Mouse (Mus musculus) mouse embryonic stem cell (cell line): ENCODE measurements around the gene 4930579F01Rik.

Experiments used
- in situ Hi-C, 2 experiments: fragments of 300-500 bp; cut with MboI; formaldehyde crosslinking; loops; 1 replicate in 1 of 2; 3 replicates in 1 of 2; pipeline ENCODE4 v1.14.3; 2019 to 2020; ENCODE audit warnings: low sequenced_read_pairs in 2 of 2, low pct_unique_long_range_greater_than_20kb in 1 of 2, mixed read lengths in 1 of 2; ENCODE audit not compliant: unreplicated experiment in 1 of 2

4930579F01Rik gene

DNA sequence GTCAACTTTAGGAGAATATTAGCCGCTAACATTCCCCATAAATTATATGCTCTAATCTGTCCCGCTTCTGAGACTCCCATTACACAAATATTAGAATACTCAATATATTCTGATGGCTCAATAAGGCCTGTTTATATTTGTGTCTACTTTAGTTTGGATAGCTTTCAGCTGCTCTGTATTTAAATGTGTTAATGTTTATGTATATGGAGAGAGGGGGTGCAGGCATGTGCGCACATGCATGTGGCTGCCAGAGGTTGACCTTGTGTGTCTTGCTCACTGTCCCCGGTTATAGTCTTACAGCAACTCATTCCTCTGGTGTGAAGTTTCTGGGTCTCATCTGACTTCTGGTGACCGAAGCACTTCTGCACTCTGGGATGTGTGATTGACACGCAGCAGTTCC lies 18.1 kb downstream of the 4930579F01Rik start:
- in situ Hi-C loops, result loop anchor here in 1 of 2 experiments (25.0 kb wide), 1 partner anchor 437 kb away; no protein-coding TSS in a partner anchor

DNA sequence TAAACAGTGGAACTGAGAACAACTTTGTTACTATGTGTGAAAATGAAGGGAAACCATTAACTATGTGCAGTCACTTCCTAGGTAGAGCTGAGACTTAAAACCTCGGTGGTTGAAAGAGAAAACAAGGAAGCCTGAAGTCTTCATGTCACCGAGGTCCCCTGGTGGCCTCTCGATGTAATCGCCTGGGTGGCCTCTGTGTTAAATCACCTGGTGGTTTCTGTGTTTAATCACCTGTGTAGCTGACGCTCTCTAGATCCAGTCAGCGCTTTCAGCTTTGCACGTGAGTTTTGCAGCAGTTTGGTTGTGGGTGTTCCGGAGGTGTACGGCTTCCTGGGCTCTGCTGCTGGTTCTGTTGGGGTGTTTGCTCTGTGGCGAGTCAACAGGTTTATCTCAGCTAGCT lies 20.3 kb downstream of the 4930579F01Rik start:
- in situ Hi-C loops, result no loop called here

DNA sequence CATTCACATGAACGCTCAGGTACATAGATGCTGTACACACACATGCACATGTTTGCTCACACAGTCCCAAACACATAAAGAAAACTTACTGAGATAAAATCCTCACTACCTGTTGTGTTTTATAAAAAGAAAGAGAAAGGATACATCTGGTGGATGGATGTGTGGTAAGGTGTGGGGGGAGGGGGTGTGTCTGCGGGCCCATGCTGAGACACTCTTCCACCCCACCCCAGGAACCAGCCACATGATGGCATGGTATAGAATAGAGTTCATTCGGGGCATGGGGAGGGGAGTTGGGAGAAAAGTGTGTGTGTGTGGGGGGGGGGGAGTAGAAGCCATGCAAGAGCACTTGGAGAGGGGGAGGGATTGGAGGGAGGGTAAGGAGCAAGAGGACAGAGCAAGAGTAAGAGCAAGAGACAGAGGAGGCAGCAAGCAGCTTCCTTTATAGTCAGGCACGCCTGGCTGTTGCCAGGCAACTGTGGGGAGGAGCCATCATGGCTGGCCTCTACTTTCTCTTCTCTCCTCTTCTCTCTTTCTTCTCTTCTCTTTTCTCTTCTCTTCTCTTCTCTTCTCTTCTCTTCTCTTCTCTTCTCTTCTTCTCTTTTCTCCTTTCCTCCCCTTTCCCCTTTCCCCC lies 31.0 kb downstream of the 4930579F01Rik start:
- in situ Hi-C loops, result no loop called here

DNA sequence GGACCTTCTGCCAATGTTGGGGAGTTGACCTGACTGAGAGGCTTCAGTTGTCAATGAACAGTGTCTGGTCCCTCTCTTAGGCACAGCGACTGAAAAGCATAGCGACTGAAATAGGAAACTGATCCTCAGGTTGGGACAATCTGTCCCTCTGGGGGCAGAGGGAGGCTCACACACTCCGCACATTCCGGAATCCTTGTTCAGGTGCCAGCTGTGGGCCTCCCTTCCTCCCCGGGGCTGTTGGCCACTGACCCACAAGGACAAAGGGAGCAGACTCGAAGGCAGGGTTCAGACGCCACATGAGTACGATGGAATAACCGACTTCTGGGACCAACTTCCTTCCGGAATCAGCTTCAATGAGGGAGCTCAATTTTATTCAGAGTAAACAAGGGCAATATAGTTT lies 32.0 kb downstream of the 4930579F01Rik start:
- in situ Hi-C loops, result no loop called here

DNA sequence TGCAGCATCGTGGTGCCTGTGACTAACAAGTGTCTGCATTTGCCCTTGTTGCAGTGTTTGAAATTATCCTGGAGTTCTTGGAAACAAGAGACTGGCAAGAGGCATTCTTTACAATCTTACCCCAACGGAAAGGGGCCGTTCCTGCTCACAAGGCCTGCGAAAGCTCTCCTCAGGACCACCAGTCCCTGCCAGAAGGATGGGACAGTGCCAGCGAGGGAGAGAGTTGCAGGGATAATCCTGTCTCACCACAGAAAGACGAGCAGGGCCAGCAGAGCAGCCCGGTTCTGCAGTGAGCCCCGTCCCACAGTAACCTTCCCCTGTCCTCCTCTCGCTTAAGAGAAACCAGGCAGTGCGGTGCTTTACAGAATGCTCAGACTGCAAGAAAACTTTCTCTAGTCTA lies 37.0 kb downstream of the 4930579F01Rik start:
- in situ Hi-C loops, result no loop called here

DNA sequence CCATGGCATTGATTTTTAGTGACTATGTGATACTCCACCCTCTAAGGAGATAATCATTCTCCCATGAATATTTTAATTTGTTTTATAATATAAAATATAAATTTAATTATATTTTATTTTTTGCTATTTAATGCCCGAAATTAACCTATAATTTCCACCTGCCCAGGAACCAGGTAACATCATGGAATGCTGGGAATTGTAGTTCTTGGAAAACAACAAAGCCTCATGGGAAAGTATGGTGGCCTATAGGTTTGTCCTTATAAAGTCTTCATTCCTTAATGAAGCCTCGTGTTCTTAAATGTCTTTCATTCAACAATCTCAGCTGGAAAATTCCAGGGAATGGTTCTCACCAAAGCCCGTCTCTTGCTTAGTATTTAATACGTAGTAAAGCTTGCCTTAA lies 38.6 kb downstream of the 4930579F01Rik start:
- in situ Hi-C loops, result no loop called here

DNA sequence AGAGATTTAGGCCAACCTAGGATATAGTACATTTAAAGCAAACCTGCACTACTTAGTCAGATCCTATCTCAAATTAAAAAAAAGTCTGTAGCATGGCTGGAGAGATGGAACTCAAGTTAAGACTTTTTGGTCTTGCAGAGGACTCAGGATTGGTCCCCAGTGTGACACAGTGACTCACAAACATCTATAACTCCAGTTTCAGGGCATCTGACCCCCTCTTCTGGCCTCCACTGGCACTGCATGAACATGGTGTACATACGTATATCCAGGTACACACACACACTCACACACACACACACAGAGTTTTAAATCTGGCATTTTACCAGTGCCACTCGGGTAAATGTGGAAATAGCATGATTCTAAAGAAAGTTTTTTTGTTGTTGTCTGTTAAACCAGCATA lies 44.8 kb downstream of the 4930579F01Rik start:
- in situ Hi-C loops, result loop anchor here (10.0 to 25.0 kb wide), 2 partner anchors 154 to 362 kb away; no protein-coding TSS in a partner anchor

DNA sequence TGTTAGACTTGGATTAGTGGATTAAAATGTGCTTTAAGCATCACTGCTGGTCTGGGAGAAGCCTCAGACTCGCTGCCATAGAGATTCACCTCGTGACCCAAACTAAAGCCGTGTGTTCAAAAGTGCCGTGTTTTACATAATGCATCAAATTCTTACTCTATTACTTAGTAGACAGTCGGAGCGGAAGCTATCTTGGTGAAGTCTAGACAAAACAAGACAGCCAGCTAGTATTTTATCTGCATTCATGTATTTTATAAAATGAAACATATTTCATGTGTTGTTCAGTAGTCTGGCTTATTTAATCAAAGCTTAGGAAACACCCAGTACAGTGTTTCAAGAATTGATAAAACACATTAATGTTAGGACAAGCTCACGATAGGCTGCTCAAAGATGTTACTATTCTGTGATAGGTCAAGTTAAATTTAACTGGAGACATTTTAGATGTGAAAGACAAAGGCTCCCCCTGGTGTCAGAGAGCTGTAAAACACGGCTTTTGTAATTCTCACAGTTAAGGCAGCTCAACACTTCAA lies 48.9 kb downstream of the 4930579F01Rik start, which contains the start of gene Mttp:
TSS of gene Mttp (minus strand) at position 327 of the 530 bp plus-strand sequence.
- in situ Hi-C loops, result loop anchor here (10.0 to 25.0 kb wide), 2 partner anchors 150 to 357 kb away; no protein-coding TSS in a partner anchor

DNA sequence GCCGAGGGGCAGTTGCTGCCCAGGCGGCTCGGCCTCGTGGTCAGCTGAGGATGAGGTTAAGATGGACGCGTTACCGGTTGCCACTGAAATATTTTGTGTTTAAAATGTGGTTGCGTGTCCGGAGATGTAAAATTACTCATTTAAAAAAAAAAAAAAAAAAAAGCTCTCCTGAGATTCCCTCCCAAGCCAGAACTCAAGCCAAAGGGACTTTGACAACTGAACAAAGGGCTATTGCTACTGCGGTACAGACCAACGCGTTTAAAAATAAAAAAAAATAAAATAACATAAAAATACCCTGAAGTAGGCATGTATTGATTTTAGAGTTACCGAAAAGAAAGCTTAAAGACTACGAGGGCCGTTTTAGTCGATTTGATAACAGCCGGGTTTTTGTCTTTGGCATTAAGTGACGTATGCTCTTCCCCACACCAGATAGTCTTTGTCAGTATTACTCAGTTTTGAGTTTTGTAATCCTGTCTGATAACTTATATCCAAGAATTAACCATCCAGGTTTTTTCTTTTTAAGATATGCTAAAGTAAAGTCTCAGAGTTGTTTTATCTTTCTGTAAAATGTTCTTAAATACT lies 49.5 kb downstream of the 4930579F01Rik start:
- in situ Hi-C loops, result loop anchor here (10.0 to 25.0 kb wide), 2 partner anchors 149 to 357 kb away; no protein-coding TSS in a partner anchor

DNA sequence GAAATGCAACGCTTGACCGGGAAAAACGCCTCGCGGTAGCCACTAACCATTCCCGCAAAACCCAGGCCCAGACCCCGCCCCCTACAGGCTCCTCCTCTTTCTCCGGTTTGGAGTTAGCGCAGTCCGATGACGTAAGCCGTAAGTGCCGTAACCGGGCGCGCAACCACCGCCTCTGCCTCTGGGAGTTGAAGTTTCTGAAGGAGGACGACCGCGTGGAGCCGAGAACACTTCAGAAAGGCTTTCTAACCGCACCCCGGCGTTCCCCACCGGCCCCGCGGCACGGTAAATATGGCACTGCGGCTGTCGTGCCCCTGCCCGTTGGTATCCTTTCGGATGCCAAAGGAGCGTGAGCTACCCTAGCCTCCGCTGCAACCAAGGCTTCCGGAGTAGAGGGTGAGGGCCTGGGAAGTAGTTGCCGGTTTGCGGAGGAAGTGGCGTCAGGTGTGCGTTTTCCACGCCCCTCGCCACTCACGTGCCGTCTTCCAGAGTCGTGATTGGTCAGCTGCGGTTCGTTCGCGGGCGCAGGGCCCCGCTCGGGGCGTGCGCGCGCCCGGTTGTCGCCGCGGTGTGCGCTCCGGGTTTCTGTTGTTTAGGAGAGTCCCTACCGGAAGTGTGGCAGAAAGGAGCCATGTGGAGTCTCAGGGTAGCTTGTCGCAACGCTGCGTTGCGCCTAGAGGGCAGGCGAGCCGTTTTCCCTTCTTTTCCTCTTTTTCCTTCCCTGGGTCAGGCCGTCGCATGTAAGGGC lies 50.1 kb downstream of the 4930579F01Rik start, which contains the start of gene Trmt10a:
TSS of gene Trmt10a (plus strand) at position 134 of the 745 bp plus-strand sequence.
- in situ Hi-C loops, result loop anchor here (10.0 to 25.0 kb wide), 2 partner anchors 149 to 356 kb away; no protein-coding TSS in a partner anchor

DNA sequence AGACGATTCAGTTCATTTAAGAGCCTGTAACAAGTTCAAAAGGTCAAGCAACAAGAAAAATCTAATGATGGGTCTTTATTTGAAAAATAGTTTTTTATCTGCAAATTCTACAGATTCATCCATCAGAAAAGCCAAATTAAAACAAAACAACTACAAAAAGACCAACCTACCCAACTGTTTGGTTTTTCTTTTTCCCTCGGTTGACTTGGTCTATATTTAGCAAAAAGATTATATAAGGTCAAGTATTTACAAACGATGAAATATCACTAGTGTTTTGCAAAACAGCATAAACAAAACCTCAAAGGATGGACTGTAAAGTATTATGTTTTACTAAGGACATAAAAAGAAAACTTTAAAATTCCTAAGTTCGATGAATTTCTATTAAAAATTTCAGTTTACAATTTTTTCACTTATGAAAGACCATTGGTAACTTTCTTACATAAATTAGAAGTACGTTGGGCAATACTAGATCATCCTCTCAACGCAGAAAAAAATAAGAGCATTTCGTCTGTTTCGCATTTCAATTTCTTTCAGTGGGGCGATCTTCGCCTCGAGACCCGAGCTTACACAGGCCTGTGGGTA lies 50.8 kb downstream of the 4930579F01Rik start:
- in situ Hi-C loops, result loop anchor here (10.0 to 25.0 kb wide), 2 partner anchors 148 to 356 kb away; no protein-coding TSS in a partner anchor

DNA sequence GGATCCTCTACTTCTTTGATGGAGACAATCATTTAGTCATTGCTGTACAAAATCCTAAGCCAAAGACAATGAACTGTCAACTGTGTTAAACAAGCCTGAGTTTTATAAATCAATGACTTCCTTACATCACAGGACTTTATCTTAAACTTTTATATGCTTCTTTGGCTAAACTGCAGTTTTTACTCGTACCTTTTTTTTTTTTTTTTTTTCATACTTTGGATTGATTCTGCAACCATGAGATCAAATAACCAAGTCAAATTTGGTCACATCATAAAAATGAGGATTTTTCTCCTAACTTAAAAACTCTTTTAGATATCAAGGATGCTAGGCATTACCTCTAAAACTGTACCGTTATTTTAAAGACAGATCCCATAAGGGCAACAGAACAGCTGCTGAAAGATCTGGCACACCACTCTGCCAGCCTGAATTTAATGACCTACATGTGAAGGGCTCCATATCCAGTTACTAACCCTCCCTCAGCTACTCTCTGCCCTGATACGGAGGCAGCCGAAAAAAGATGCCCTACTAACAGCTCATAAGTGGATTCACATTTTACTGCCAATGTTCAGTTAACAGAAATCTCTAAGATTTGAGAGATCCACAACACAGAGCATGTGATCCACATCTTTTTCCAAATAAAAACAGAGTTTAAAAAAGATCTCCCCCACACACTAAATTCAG lies 51.4 kb downstream of the 4930579F01Rik start:
- in situ Hi-C loops, result loop anchor here (10.0 to 25.0 kb wide), 2 partner anchors 147 to 355 kb away; no protein-coding TSS in a partner anchor

DNA sequence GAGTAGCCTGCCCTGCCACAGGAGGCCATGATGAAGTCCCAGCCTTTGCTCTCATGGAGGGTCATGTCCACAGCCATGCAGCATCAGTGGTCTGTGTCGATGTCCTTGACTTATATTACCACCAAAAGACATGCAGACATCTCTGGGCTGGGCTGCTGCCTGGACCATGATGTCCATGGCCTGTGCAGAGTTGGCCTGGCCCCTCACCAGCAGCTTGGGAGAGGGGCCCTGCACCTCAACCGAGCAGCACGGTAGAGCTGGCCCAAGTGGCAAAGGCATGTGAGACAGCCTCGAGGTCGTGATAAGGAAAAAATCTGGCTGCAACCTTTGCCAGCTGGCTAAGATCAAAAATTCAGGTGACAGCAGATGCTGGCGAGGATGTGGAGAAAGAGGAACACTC lies 54.0 kb downstream of the 4930579F01Rik start:
- in situ Hi-C loops, result loop anchor here (5.0 to 25.0 kb wide), 3 partner anchors 145 to 352 kb away; no protein-coding TSS in a partner anchor

DNA sequence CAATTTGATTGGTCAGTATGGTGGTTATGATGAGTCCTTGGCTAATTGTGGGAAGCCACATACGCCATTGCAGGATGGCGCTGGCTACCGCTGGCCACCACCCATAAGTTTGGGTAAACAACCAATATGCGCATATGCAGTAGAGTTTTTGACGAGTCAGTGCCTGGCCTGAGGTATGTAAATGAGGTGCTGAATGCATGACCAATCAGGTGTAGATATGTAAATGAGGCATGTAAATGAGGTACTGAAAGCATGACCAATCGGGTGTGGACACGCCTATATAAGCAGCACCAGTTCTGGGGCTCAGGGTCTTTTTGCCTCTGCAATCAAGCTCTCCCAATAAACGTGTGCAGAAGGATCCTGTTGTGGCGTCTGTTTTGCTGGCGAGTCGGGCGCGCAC lies 55.5 kb downstream of the 4930579F01Rik start:
- in situ Hi-C loops, result loop anchor here (5.0 to 25.0 kb wide), 2 partner anchors 146 to 351 kb away; no protein-coding TSS in a partner anchor

DNA sequence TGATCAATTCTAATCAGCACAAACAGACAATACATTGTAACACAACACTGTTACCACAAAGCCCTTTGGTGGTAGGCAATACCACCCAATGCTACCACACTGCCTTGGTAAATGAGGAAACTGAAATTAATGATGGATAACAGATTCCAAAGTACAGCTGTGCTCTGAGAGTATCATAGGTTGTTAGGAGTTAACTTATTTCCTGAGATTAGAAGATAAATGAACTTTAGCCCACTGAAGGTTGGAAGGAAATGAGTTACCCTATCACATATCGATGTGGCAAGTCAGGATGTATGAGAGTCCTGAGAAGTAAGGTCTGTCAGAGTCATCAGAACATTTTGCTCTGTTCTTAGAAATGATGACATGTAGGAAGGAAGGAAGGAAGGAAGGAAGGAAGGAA lies 59.1 kb downstream of the 4930579F01Rik start:
- in situ Hi-C loops, result loop anchor here (25.0 kb wide), 1 partner anchor 347 kb away; no protein-coding TSS in a partner anchor

DNA sequence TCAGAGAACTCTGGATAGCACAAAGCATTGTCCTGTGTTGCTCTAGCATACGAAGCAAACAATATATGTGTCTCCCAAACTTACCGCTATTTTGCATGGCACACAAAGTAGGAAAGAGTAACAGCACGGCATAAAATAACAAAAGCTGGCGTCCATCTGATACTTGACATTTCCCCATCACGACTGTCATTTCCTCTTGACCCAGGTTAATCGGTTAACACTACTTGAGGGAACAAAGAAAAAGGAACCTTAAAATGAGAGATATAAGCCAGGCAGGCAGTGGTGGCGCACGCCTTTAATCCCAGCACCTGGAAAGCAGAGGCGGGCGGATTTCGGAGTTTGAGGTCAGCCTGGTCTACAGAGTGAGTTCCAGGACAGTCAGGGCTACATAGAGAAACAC lies 59.7 kb downstream of the 4930579F01Rik start:
- in situ Hi-C loops, result loop anchor here (25.0 kb wide), 1 partner anchor 347 kb away; no protein-coding TSS in a partner anchor

DNA sequence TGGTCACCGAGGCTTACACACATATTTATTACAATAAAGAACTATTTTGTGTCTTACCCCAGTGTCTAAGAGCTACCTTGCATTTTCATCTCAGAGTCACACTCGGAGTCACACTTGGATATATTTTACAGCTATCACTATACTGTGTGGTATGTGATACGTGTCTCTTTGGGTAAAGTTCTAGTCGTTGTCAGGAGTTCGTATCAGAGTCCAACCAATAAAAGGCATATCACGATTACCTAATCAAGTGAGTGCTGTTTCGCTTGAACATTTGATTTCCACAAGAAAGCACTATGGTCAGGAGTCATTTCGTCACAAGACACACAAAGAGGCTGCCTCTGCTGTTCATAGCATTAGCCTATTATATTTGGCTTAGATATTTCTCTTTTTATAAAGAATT lies 60.2 kb downstream of the 4930579F01Rik start:
- in situ Hi-C loops, result loop anchor here (25.0 kb wide), 1 partner anchor 346 kb away; no protein-coding TSS in a partner anchor
